Mouse (Mus musculus): ENCODE data around the gene Gm29776. TPM values are rescaled to one million over a fixed set of nuclear protein-coding genes. Genes with fewer than 3 reads are reported as not detected.

The Gm29776 gene
- not detected in 2 replicates for polyA plus RNA-seq (2012)

GRCm38 (mm10) chr14:54698733-54699132 is at the start of gene Gm29776:
TSS of gene Gm29776 (minus strand) at chr14:54698833.
- TF ChIP-seq GATA1 (IDR thresholded peaks at IDR 0.05; ENCODE audit: low read length), result no peak

DNA sequence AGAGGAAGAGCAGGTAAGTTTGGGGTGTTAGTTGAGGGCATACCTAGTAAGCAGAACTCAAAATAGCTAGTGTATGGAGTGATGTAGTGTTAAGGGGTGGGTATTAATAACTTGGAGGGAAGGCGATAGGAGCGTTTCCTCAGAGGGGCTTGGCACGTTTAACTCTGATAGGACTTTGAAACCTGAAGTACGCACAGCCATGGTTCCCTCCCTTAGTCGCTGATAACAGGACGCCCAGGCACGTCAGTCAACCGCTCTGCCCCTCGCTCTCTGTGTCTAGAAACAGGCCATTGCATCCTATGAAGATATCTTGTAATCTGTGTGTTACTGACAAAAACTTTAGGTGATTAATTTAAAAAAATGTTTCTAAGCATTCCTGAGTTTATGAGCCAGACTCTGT is 47.4 kb upstream of the Gm29776 start:
- no peak for TF ChIP-seq GATA1 (IDR thresholded peaks at IDR 0.05; ENCODE audit: low read length)

- no peak for TF ChIP-seq GATA1 (IDR thresholded peaks at IDR 0.05; ENCODE audit: low read length)
Measured at GRCm38 (mm10) chr14:54744473-54744872, 45.8 kb upstream of the Gm29776 start.

DNA sequence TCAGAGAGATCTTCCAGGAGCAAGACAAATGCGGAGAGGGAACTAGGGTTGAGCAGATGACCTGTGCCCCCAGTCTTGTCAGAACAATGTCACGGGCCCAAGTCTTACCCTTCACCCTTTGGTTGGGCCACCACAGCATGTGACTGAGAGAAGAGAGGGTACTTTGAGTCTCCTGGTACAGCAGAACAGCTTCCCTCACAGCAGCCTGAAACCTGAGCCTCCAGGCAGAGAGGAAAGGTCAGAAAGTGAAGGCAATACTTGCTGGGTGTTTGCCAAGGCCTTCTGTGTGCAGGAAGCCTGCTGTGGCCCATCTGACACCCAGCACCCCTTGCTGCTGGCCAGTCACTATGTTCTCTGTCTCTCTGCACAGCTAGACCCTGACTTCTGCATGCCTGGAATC is 43.7 kb upstream of the Gm29776 start:
- no peak for TF ChIP-seq GATA1 (IDR thresholded peaks at IDR 0.05; ENCODE audit: low read length)

DNA sequence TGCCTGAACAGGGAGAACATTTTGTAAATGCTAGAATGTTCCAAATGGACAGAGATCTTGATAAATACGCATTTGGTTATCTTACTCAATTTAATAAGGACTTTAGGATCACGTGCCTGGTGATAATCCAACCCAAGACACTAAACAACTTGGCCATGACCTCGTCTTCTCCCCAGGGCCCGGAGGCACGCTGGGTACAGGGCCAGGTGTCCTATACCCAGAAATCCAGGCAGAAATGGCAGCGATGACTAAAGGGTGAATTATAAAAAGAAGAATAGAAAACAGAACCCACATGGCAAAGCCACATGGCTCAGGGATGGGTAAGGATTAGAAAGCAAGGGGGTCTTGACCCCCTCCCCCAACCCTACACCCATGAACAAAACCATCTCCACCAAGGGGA is 43.1 kb upstream of the Gm29776 start:
- TF ChIP-seq GATA1 (IDR thresholded peaks at IDR 0.05; ENCODE audit: low read length), result no peak

GRCm38 (mm10) chr14:54737634-54738033 is 39.0 kb upstream of the Gm29776 start:
- TF ChIP-seq GATA1 (IDR thresholded peaks at IDR 0.05; ENCODE audit: low read length), result no peak

DNA sequence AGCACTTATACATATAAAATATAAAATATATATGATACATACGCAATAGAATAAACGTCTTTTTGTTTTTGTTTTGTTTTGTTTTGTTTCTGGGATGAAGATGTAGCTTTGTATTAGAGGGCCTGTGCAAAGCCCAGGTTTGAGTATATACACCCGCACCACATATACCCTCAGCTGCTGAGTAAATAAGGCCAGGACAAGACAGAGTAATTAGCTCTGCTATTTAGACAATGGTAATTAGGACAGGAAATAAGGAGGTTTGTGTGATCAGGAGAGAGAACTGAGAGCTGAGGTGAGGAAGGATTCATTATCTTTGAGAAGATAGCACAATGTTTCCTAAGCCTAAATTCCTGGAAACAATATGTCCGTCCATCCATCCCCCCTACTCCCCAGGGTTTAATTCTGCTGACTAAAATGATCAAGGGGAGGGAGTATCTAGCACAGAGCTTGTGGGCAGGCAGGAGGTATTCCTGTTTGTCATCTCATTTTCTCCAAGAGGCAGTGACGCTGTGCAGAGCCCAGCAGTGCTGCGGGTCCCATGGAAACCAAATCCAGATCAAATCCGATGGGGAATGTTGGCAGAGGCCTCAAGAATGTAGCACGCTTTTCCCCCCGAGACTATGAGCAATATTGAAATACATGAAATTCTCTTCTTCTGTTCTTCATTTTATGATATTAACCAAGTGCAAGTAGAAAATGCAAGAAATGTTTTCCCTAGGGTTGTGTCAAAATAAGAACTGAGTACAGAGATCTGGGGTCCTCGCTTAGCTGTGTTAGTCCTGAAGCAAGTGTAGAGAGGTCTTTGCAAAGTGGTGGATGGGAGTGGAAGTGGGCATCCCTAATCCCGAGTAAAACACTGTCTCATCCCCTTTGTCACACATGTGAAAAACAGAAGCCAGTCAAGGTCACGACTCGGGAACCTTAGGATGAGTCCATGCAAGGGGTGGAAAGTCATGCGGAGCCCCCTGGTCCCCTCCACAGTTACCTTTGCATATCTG is 38.2 kb upstream of the Gm29776 start:
- no peak for TF ChIP-seq GATA1 (IDR thresholded peaks at IDR 0.05; ENCODE audit: low read length)

- TF ChIP-seq GATA1 (IDR thresholded peaks at IDR 0.05; ENCODE audit: low read length), result no peak
Measured at GRCm38 (mm10) chr14:54735221-54735620, 36.6 kb upstream of the Gm29776 start.

- no peak for TF ChIP-seq GATA1 (IDR thresholded peaks at IDR 0.05; ENCODE audit: low read length)
Measured at GRCm38 (mm10) chr14:54734004-54734403, 35.4 kb upstream of the Gm29776 start.

DNA sequence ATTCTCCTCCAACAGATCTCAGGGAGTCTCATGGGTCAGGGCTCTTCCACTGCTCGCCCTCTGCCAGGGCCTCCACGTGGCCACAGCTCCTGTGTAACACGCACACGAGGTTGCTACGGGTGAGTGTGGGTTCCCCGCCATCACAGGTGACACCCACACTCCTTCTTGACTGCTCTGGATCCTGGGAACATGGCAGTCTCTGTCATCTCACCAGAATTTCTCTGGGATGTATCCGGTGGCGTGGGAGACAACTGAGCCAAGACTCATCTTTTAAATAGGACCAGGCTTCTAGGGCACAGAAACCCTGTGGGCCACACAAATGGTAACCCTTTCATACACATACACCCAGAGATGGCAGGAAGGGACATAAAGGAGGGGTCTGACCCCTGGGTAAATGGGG is 33.6 kb upstream of the Gm29776 start:
- TF ChIP-seq GATA1 (IDR thresholded peaks at IDR 0.05; ENCODE audit: low read length), result no peak

DNA sequence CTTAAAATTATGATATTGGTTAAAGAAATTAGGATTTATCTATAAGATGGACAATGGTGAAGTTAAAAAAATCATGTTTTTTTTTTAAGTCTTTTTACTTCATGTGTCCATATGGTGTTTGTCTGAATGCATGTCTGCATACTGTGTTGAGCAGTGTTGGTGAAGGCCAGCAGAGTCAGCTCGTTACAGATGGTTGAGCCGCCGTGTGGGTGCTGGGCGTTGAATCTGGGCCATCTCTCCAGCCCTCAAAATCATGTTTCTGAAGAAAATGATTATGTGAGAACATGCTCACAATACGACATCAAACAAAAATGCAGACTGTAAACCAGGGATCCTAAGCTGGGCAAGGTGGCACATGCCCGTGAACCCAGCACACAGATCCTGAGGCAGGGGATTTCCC is 31.7 kb upstream of the Gm29776 start:
- TF ChIP-seq GATA1 (IDR thresholded peaks at IDR 0.05; ENCODE audit: low read length), result no peak

DNA sequence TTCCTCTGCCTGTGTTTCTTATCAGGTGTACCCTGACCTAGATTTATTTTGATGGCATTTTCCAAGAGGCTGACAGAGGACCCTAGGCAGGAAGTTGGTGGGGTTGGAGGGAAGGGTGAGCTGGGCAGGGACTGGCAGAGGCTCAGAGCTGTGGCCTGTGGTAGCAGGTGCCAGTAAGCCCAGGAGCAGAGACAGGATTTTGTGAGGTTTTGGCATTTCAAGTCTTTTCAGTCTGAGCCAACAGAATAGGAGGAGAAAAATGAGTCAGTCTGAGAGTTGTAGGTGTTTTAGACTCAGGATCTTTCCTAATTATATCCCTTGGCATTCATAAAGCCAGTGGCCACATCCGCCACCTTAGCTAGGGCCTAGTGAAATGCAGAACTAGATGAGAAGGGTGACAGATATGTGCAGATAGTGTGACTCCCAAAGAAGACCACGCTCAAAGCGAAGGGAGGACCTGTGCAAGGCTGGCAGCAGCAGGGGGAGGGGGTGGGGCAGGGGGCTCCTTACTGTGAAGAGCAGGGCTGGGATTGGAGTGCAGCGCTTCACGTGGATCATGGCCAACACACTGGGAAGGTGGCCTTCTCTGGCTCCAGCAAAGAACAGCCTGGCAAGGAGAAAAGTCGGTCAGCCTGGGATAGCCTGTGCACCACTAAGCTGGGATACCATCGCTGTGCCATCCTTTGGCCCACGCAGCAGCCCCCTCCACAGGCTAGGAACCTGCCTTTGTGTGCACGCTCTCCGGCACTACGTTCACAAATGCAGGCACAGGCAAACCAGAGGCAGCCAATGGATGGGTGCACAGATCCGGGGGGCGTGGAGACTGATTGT is 30.4 kb upstream of the Gm29776 start:
- no peak for TF ChIP-seq GATA1 (IDR thresholded peaks at IDR 0.05; ENCODE audit: low read length)

GRCm38 (mm10) chr14:54727565-54727964 is 28.9 kb upstream of the Gm29776 start:
- no peak for TF ChIP-seq GATA1 (IDR thresholded peaks at IDR 0.05; ENCODE audit: low read length)

GRCm38 (mm10) chr14:54724049-54724448 is 25.4 kb upstream of the Gm29776 start:
- no peak for TF ChIP-seq GATA1 (IDR thresholded peaks at IDR 0.05; ENCODE audit: low read length)

DNA sequence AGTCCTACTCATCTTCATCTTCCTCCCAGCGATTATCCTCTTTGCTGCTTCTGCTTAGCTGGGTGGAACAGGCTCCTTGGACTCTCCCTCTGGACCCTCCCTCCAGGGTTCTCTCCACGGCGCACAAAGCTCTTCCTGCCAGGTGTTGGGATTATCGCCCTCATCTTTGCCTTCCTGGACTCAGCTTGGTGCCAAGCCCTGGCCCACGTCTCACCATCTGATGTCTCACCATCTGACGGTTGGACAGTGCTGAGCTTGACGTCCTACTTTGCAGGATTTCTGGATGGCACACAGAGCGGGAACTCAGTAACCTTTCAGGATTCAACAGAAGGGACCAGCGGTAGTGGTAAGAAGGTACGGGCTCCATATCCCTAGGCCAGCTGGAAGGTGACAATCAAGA is 23.1 kb upstream of the Gm29776 start:
- no peak for TF ChIP-seq GATA1 (IDR thresholded peaks at IDR 0.05; ENCODE audit: low read length)

DNA sequence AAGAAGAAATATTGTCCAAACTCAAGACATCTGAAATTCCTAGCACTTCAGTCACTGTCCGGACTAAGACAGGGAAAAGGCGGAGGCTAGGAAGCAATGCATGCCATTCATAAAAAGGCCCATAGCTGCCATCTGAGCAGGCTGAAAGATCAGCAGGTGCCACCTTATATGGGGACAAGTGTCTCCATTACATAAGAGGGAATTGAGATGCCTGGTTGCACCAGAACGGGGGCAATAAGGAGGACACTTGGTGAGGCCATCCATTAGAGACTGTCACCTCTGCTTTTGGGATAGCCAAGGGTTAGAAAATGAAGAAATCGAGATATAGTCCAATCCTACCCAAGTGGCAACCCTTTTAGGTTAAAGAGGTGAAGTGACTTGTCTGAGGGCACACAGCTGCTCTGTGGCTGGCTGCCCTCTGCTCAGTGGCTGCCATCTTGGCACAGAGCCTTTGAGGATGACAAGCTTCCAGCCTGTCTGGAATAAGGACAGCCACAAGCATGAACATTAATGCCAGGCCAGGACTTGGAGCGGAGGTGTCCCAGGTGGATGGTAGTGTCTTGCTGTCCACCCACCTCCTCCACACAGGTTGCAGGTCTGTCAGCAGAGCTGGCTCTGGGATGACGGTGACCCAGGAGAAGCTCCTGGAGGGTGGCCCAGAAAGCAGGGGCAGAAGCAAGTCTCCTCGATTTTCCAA is 22.2 kb upstream of the Gm29776 start:
- TF ChIP-seq GATA1 (IDR thresholded peaks at IDR 0.05; ENCODE audit: low read length), result no peak

Measured in G1E-ER4 (cell line).